Mouse (Mus musculus) testis, adult 2 months (tissue): Measurements from ENCODE around the gene Dock1.

Experiments used
- CTCF ChIP-seq: fragments of 200-500 bp; IDR thresholded peaks from 2 replicates; pipeline ENCODE4 v1.5.1; 2012; ENCODE audit warnings: low read depth, mild to moderate bottlenecking, inconsistent platforms, low read length, moderate library complexity; ENCODE audit not compliant: control insufficient read depth, insufficient read depth, insufficient replicate concordance
- POLR2A ChIP-seq: fragments of 200-500 bp; IDR thresholded peaks from 2 replicates; pipeline ENCODE4 v1.6.1; 2012; ENCODE audit warnings: low read depth, mild to moderate bottlenecking, inconsistent platforms, low read length, moderate library complexity; ENCODE audit not compliant: control insufficient read depth

DNA sequence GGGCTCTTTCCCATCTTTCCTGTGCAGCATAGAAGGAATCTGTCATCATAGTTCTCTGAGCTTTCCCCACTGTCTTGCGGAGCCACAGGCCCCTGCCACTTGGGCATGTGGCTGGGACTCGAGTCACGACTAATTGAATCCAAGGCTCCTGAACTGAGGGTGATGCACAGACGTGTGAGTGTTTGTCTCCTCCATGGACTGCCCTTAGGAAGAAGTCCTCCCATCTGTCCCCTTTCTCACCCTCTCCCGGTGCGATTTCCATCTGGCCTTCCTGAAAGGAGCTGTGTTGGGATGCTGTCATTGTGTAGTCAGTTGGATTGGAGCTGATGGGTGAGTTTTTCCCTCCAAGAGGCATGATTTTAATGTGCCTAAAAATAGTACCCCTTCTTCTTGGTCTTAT is 136.3 kb downstream of the Dock1 start:
- no peak for TF ChIP-seq POLR2A
- no peak for TF ChIP-seq CTCF
